Mouse (Mus musculus) lung, postnatal 0 days (tissue): ENCODE results near the gene Ptgs2.

Experiments used
- CTCF ChIP-seq: IDR thresholded peaks from 2 replicates; pipeline ENCODE4 v1.5.1; 2016; ENCODE audit warnings: antibody characterized with exemption, mild to moderate bottlenecking
- EP300 ChIP-seq: IDR thresholded peaks from 2 replicates; pipeline ENCODE4 v1.6.1; 2016; ENCODE audit warnings: antibody characterized with exemption, mild to moderate bottlenecking, control low read depth

DNA sequence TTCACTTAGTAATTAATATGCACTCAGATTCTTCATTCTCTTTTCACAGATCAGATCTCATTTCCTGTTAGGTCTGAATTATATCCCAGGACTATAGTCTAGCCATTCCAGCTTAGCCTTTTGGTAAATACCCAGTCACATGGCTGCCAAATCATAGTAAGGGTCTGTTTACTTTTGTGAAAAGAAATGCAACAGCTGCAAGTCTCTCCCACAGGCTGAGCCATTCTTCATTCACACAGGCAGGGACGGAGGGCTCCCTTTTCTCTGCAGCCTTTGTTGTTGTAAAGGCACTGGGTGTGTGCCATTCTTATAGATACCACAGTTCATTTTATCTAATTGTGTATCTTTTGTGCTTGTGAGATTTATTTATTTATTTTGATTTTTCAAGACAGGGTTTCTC is 9.6 kb upstream of the Ptgs2 start:
- TF ChIP-seq EP300: no peak
- TF ChIP-seq CTCF: no peak
